Mouse (Mus musculus) frontal cortex, adult 2 months (tissue): Measurements from ENCODE around the gene Actr2. TPM values are rescaled to one million over a fixed set of nuclear protein-coding genes. Genes with fewer than 3 reads are reported as not detected.

Experiments used
- DNase-seq, 2 experiments: peaks; one replicate each; pipeline ENCODE4 v3.0.0; 2022; ENCODE audit warnings: low spot score in 1 of 2; ENCODE audit errors: extremely low spot score in 1 of 2
- polyA plus RNA-seq: library from polyadenylated mRNA; depleted of rRNA; stranded (reverse); fragments of >200 nt; gene quantifications from 2 replicates; pipeline ENCODE4 v1.2.3, GENCODE M21; 2012; rRNA removed

Actr2 gene
- polyA plus RNA-seq, 1 experiment = 145 TPM

- DNase-seq = no peak
Measured at GRCm38 (mm10) chr11:20022462-20022861, 90.3 kb downstream of the Actr2 start.

- DNase-seq = no peak
Measured at GRCm38 (mm10) chr11:20020720-20021119, 92.0 kb downstream of the Actr2 start.

GRCm38 (mm10) chr11:20018905-20019304 is 93.8 kb downstream of the Actr2 start:
- no peak for DNase-seq

GRCm38 (mm10) chr11:20017937-20018336 is 94.8 kb downstream of the Actr2 start:
- no peak for DNase-seq

GRCm38 (mm10) chr11:20013366-20013765 is 99.3 kb downstream of the Actr2 start:
- no peak for DNase-seq

Other genes with a start within 250 kb of the Actr2 start
- 41.5 and 42.5 TPM in 2 replicates for gene Spred2, start 188.5 kb downstream of the Actr2 start, polyA plus RNA-seq
- gene Rab1a, start 88.5 kb upstream of the Actr2 start, polyA plus RNA-seq = 210 and 221 TPM in 2 replicates
- gene Cep68, start 136.5 kb upstream of the Actr2 start, polyA plus RNA-seq = 18.9 and 19.6 TPM in 2 replicates
- 24.3 and 30.8 TPM in 2 replicates for gene Slc1a4, start 219.8 kb upstream of the Actr2 start, polyA plus RNA-seq